Mouse (Mus musculus): ENCODE measurements around the gene Klk13.

GRCm38 (mm10) chr7:43776506-43776905, 64.1 kb downstream of the Klk13 start:
- no peak for TF ChIP-seq CTCF (IDR thresholded peaks at IDR 0.05; ENCODE audit: control insufficient read depth, insufficient read depth, low read length)
- TF ChIP-seq POLR2A (IDR thresholded peaks at IDR 0.05; ENCODE audit: borderline replicate concordance, control insufficient read depth, low read depth, low read length), result no peak
